In genomic region chr10:25023601-25024157, GRCm38 (mm10) we compare ENCODE assay signal across 10 mouse cellular contexts.
DNase-seq lines count a peak whose midpoint lies in the region; ATAC-seq and TF ChIP-seq lines count a peak whose summit lies in the region.
"Had no signal": no experiment of that assay in that cellular context is flagged by ENCODE, and none has a peak within 500 bp of the region (broad histone marks: within the 10 kb centered on the region; RNA-seq: fewer than 3 reads in every experiment).

No protein-coding gene starts in this region.

- no peaks in the 10 kb centered on the region for H3K27me3 ChIP-seq in embryonic facial prominence, embryonic 14.5 days (replicated peaks; ENCODE audit: control insufficient read depth, insufficient read depth, low read length)
- H3K27me3 ChIP-seq in midbrain, postnatal 0 days (ENCODE audit: insufficient read depth, low read length) = no peaks in the 10 kb centered on the region
- H3K27me3 ChIP-seq: lung, embryonic 15.5 days had no signal

- H3K9ac ChIP-seq in embryonic facial prominence, embryonic 14.5 days (ENCODE audit: low read depth, low read length) = no peak overlapping the region
- H3K9ac ChIP-seq in midbrain, postnatal 0 days (replicated peaks; ENCODE audit: low read length, poor library complexity, severe bottlenecking) = no peak overlapping the region
- H3K9ac ChIP-seq: lung, embryonic 15.5 days had no signal

- H3K4me1 ChIP-seq in embryonic facial prominence, embryonic 14.5 days (ENCODE audit: control insufficient read depth, insufficient read depth, low read length) = no peaks in the 10 kb centered on the region
- H3K4me1 ChIP-seq in midbrain, postnatal 0 days (ENCODE audit: insufficient read depth, low read length) = no peaks in the 10 kb centered on the region
- H3K4me1 ChIP-seq: lung, embryonic 15.5 days had no signal

- 42% methylated on average over 7 of the region's 7 CpGs for WGBS in embryonic facial prominence, embryonic 14.5 days
- WGBS in midbrain, postnatal 0 days = 45% methylated on average over 7 of the region's 7 CpGs

- H3K36me3 ChIP-seq in embryonic facial prominence, embryonic 14.5 days (ENCODE audit: control insufficient read depth, insufficient read depth, low read length) = no peaks in the 10 kb centered on the region
- H3K36me3 ChIP-seq in midbrain, postnatal 0 days (ENCODE audit: insufficient read depth, low read length) = no peaks in the 10 kb centered on the region
- H3K36me3 ChIP-seq: lung, embryonic 15.5 days had no signal

- 0 out of 2 replicates have a peak, but pooled peaks cover 9% of the 10 kb centered on the region for H3K9me3 ChIP-seq in embryonic facial prominence, embryonic 14.5 days (ENCODE audit: control insufficient read depth, low read length)
- 0 out of 2 replicates have a peak, but pooled peaks cover 7% of the 10 kb centered on the region for H3K9me3 ChIP-seq in midbrain, postnatal 0 days (ENCODE audit: low read length)
- H3K9me3 ChIP-seq: lung, embryonic 15.5 days had no signal

- ATAC-seq in embryonic facial prominence, embryonic 14.5 days (ENCODE audit: low read depth) = no peak
- ATAC-seq in hematopoietic stem cell, adult 5-6 weeks (replicated peaks in 1 of 2; ENCODE audit: insufficient read depth in 1 of 2, low FRiP score in 2 of 2, low TSS enrichment in 1 of 2, low read depth in 1 of 2, poor library complexity in 2 of 2, severe bottlenecking in 2 of 2) = peak; percentile 27 to 45; a peak in 3 of 4 replicates
- ATAC-seq in midbrain, postnatal 0 days (ENCODE audit: low FRiP score) = peak; percentile 82

- no peak overlapping the region for H3K27ac ChIP-seq in embryonic facial prominence, embryonic 14.5 days (replicated peaks; ENCODE audit: low read depth, low read length)
- H3K27ac ChIP-seq in midbrain, postnatal 0 days (ENCODE audit: low read depth, low read length) = peak overlapping the region; percentile 34
- H3K27ac ChIP-seq: lung, embryonic 15.5 days had no signal

- no peak for TF ChIP-seq CTCF in midbrain, postnatal 0 days (IDR thresholded peaks at IDR 0.05)

- H3K4me2 ChIP-seq in embryonic facial prominence, embryonic 14.5 days (ENCODE audit: low read depth, low read length) = no peak overlapping the region
- H3K4me2 ChIP-seq in midbrain, postnatal 0 days (ENCODE audit: low read depth, low read length, poor library complexity, severe bottlenecking) = no peak overlapping the region
- H3K4me2 ChIP-seq: lung, embryonic 15.5 days had no signal

- H3K4me3 ChIP-seq in embryonic facial prominence, embryonic 14.5 days (ENCODE audit: low read depth, low read length) = no peak overlapping the region
- no peak overlapping the region for H3K4me3 ChIP-seq in midbrain, postnatal 0 days (ENCODE audit: low read depth, low read length)
- H3K4me3 ChIP-seq: erythroblast, embryonic 14.5 days; lung, embryonic 15.5 days had no signal

- peak; percentile 6 for DNase-seq in kidney, adult 9 months
- no peak for DNase-seq in kidney, adult 11 months
- DNase-seq in adrenal gland, postnatal 25 days = peak; percentile 22
- DNase-seq in embryonic facial prominence, embryonic 14.5 days (ENCODE audit: low spot score) = peak; percentile 63
- peak; percentile 86 for DNase-seq in midbrain, postnatal 0 days (ENCODE audit: low spot score)
- DNase-seq in liver = no peak
- DNase-seq in spleen, adult 18-20 months = no peak

Comparison
In these comparisons a context has a peak if more than half of its experiments do, and no peak if none do; other contexts are left out.
1. DNase-seq: peak in kidney, adult 9 months (single experiment), adrenal gland, postnatal 25 days (single experiment), embryonic facial prominence, embryonic 14.5 days (single experiment) and midbrain, postnatal 0 days (single experiment); none in kidney, adult 11 months (single experiment), liver (single experiment) and spleen, adult 18-20 months (0 of 2).